Mouse (Mus musculus) forebrain, postnatal 0 days (tissue): ENCODE results near the gene Prss12. TPM values are rescaled to one million over a fixed set of nuclear protein-coding genes. Genes with fewer than 3 reads are reported as not detected.

ENCODE experiments used
- ATAC-seq: fragments of 200-750 bp; cut with Nextera tagmentation; 2 replicates; pipeline ENCODE4 v1.8.0; 2017; ENCODE audit warnings: mild to moderate bottlenecking, moderate library complexity
- DNase-seq: peaks from one replicate; pipeline ENCODE4 v3.0.0-alpha.2; 2015
- H3K27ac ChIP-seq: fragments of 300-500 bp; sonication (generic); 2 replicates; pipeline ENCODE4 v1.5.1; 2014; ENCODE audit warnings: low read depth, mild to moderate bottlenecking, antibody characterized with exemption, low read length, moderate library complexity, mixed read lengths
- H3K27me3 ChIP-seq: fragments of 300-500 bp; sonication (generic); 2 replicates; pipeline ENCODE4 v1.6.1; 2014; ENCODE audit warnings: mild to moderate bottlenecking, low read length, mixed read lengths; ENCODE audit not compliant: insufficient read depth
- H3K36me3 ChIP-seq: fragments of 300-500 bp; sonication (generic); 2 replicates; pipeline ENCODE4 v1.6.1; 2014; ENCODE audit warnings: mild to moderate bottlenecking, moderate library complexity; ENCODE audit not compliant: insufficient read depth
- H3K4me1 ChIP-seq: fragments of 300-500 bp; sonication (generic); 2 replicates; pipeline ENCODE4 v1.6.1; 2014; ENCODE audit warnings: antibody characterized with exemption; ENCODE audit not compliant: insufficient read depth
- H3K4me2 ChIP-seq: fragments of 300-500 bp; sonication (generic); 2 replicates; pipeline ENCODE4 v1.6.1; 2014; ENCODE audit warnings: low read depth, mild to moderate bottlenecking, moderate library complexity
- H3K4me3 ChIP-seq: fragments of 300-500 bp; sonication (generic); 2 replicates; pipeline ENCODE4 v1.5.1; 2014; ENCODE audit warnings: low read depth, low read length, mixed read lengths
- H3K9ac ChIP-seq: fragments of 300-500 bp; sonication (generic); 2 replicates; pipeline ENCODE4 v1.6.1; 2014; ENCODE audit warnings: mild to moderate bottlenecking
- H3K9me3 ChIP-seq: fragments of 300-500 bp; sonication (generic); 2 replicates; pipeline ENCODE4 v1.6.1; 2016; ENCODE audit warnings: low read length
- CTCF ChIP-seq: sonication (generic); IDR thresholded peaks from 2 replicates; pipeline ENCODE4 v1.5.1; 2016; ENCODE audit warnings: antibody characterized with exemption, control low read depth, low read depth
- whole genome bisulfite sequencing: fragments of 180-500 bp; shearing (Covaris S2); extraction: QIAGEN DNeasy Blood & Tissue Kit; methylation state at CpG from one replicate; pipeline ENCODE4 v1.1.7; 2014; 5-methylcytosine and 5-hydroxymethylcytosine counted together
- polyA plus RNA-seq: library from polyadenylated mRNA; unstranded; fragments of >200 nt; fragmentation: Nextera tagmentation; extraction: Ambion mirVana; gene quantifications from 2 replicates; pipeline ENCODE4 v1.2.1, GENCODE M21; 2015
- total RNA-seq: library from RNA; depleted of rRNA; stranded (reverse); fragments of >200 nt; gene quantifications from 2 replicates; pipeline ENCODE4 v1.2.3, GENCODE M21; 2014; rRNA removed

The Prss12 gene
- total and polyA plus RNA-seq, 2 experiments from 2014 or later: 14.5 to 14.9 TPM

GRCm38 (mm10) chr3:123531124-123531523, 84.4 kb downstream of the Prss12 start:
- ATAC-seq (no peak), DNase-seq (peak; percentile 56)
- Histone ChIP-seq H3K4me1 (no peaks in the 10 kb centered on the region), H3K4me3 (no peak overlapping the region), H3K9me3 (no peaks in the 10 kb centered on the region), H3K27ac (no peak overlapping the region), H3K27me3 (no peaks in the 10 kb centered on the region), H3K36me3 (no peaks in the 10 kb centered on the region), H3K9ac (no peak overlapping the region), H3K4me2 (no peak overlapping the region)
- TF ChIP-seq CTCF: no peak
- 52% methylated on average over 2 of the region's 2 CpGs for whole genome bisulfite sequencing

- Histone ChIP-seq H3K27ac (no peak overlapping the region), H3K9me3 (no peaks in the 10 kb centered on the region), H3K36me3 (no peaks in the 10 kb centered on the region), H3K4me2 (no peak overlapping the region), H3K4me1 (no peaks in the 10 kb centered on the region), H3K9ac (no peak overlapping the region), H3K4me3 (no peak overlapping the region), H3K27me3 (no peaks in the 10 kb centered on the region)
- ATAC-seq: no peak
- WGBS: 87% methylated on average over 1 of the region's 1 CpGs
- TF ChIP-seq CTCF: no peak
- DNase-seq: no peak
Observed at GRCm38 (mm10) chr3:123537279-123537678, 90.6 kb downstream of the Prss12 start.

- Histone ChIP-seq H3K4me3 (no peak overlapping the region), H3K36me3 (no peaks in the 10 kb centered on the region), H3K9me3 (no peaks in the 10 kb centered on the region), H3K27ac (no peak overlapping the region), H3K27me3 (no peaks in the 10 kb centered on the region), H3K4me1 (no peaks in the 10 kb centered on the region), H3K4me2 (no peak overlapping the region), H3K9ac (no peak overlapping the region)
- WGBS: 80% methylated on average over 6 of the region's 6 CpGs
- ATAC-seq: peak; percentile 27; the same call in 1 of the 2 replicates
- no peak for DNase-seq
- no peak for TF ChIP-seq CTCF
Observed at GRCm38 (mm10) chr3:123543585-123544304, 97.0 kb downstream of the Prss12 start.

- DNase-seq (no peak), ATAC-seq (no peak)
- 87% methylated on average over 3 of the region's 3 CpGs for WGBS
Observed at GRCm38 (mm10) chr3:123550487-123550886, 103.8 kb downstream of the Prss12 start.

GRCm38 (mm10) chr3:123553872-123554271, 107.2 kb downstream of the Prss12 start:
- ATAC-seq (no peak), DNase-seq (no peak)
- Histone ChIP-seq H3K4me1 (no peaks in the 10 kb centered on the region), H3K9ac (no peak overlapping the region), H3K36me3 (no peaks in the 10 kb centered on the region), H3K4me3 (no peak overlapping the region), H3K27me3 (no peaks in the 10 kb centered on the region), H3K4me2 (no peak overlapping the region), H3K9me3 (no peaks in the 10 kb centered on the region), H3K27ac (no peak overlapping the region)
- 87% methylated on average over 6 of the region's 6 CpGs for WGBS
- TF ChIP-seq CTCF: no peak

More at GRCm38 (mm10) chr3:123550487-123550886, 103.8 kb downstream of the Prss12 start:
- no peaks in the 10 kb centered on the region for H3K36me3 ChIP-seq
- no peak overlapping the region for H3K9ac ChIP-seq
- H3K4me2 ChIP-seq: no peak overlapping the region
- H3K4me3 ChIP-seq: no peak overlapping the region
- H3K9me3 ChIP-seq: no peaks in the 10 kb centered on the region
- no peaks in the 10 kb centered on the region for H3K27me3 ChIP-seq
- TF ChIP-seq CTCF: no peak
- no peak overlapping the region for H3K27ac ChIP-seq
- H3K4me1 ChIP-seq: no peaks in the 10 kb centered on the region

GRCm38 (mm10) chr3:123555254-123555865, 108.6 kb downstream of the Prss12 start:
- peak; percentile 88 for ATAC-seq
- no peaks in the 10 kb centered on the region for H3K9me3 ChIP-seq
- DNase-seq: peak; percentile 32
- H3K4me2 ChIP-seq: no peak overlapping the region
- no peaks in the 10 kb centered on the region for H3K36me3 ChIP-seq
- H3K9ac ChIP-seq: no peak overlapping the region
- no peaks in the 10 kb centered on the region for H3K27me3 ChIP-seq
- 72% methylated on average over 7 of the region's 7 CpGs for WGBS
- H3K27ac ChIP-seq: no peak overlapping the region
- no peak for TF ChIP-seq CTCF
- no peaks in the 10 kb centered on the region for H3K4me1 ChIP-seq
- no peak overlapping the region for H3K4me3 ChIP-seq

Other genes with a start within 250 kb of the Prss12 start
- gene Synpo2, start 210.8 kb upstream of the Prss12 start, total RNA-seq: 0.54 and 1.6 TPM in 2 replicates
- 1.0 and 2.5 TPM in 2 replicates for gene Synpo2, start 210.8 kb upstream of the Prss12 start, polyA plus RNA-seq
- 21.7 and 36.5 TPM in 2 replicates for gene Sec24d, start 179.5 kb upstream of the Prss12 start, total RNA-seq
- gene Sec24d, start 179.5 kb upstream of the Prss12 start, polyA plus RNA-seq: 14.1 and 16.3 TPM in 2 replicates
- gene Mettl14, start 60.8 kb upstream of the Prss12 start, total RNA-seq: 6.1 and 8.7 TPM in 2 replicates
- 9.6 and 14.9 TPM in 2 replicates for gene Mettl14, start 60.8 kb upstream of the Prss12 start, polyA plus RNA-seq
- gene Ndst3, start 243.9 kb downstream of the Prss12 start, total RNA-seq: 7.3 and 9.3 TPM in 2 replicates
- 2.8 and 4.2 TPM in 2 replicates for gene Ndst3, start 243.9 kb downstream of the Prss12 start, polyA plus RNA-seq